Mouse (Mus musculus): ENCODE measurements around the gene Slc24a5.

DNA sequence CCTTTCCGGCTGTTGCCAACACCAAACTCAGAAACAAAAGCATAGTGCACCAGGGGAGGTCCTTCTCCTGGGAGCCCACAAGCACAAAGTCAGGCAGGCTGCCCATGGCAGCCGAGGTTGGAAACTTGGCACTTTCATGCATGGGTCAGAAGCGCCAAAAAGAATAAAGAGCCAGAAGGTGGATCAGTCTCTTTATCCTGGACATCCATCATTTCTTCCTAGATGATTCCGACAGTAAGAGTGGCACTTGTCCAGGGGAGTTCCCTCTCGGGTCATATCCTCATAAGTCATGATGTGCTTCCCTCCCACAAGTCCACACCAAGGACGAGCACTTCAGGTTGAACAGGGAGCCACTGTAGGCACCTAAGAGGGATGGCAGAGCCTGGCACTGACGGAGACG lies 36.8 kb upstream of the Slc24a5 start:
- TF ChIP-seq EP300 (IDR thresholded peaks at IDR 0.05; ENCODE audit: low read depth) (no peak), CTCF (IDR thresholded peaks at IDR 0.05; ENCODE audit: low read depth) (no peak)
